20 mouse cellular contexts compared by ENCODE assay signal in the genomic region with DNA sequence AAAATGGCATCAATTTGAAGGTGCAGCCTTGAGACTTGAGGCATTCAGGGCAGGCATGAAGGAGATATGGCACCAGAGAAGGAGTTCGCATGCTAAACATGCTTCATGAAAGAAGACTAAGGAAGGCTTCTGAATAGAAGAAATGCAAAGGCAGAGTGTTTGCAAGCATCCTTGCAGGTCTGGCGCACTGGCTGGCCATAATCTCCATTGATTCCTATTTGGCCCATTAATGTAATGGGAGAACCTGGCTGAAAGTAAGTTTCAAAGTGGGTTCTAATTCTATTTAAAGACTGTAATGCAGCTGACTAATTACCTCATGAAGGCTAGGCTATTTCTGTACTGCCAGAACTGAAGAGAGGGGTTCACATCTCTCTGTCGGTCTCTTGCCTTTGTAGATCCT.
A peak's percentile ranks its signal among the peaks of the same experiment; 100 is the strongest.
DNase-seq lines count a peak whose midpoint lies in the region; ATAC-seq and TF ChIP-seq lines count a peak whose summit lies in the region.
"Had no signal": no experiment of that assay in that cellular context is flagged by ENCODE, and none has a peak within 500 bp of the region (broad histone marks: within the 10 kb centered on the region; RNA-seq: fewer than 3 reads in every experiment).

No protein-coding gene starts in this region.

- DNase-seq in forebrain, embryonic 14.5 days (ENCODE audit: low spot score) = peak; percentile 23
- DNase-seq in heart, adult 8-10 months (ENCODE audit: low spot score) = no peak
- DNase-seq in brain, embryonic 14.5 days (ENCODE audit: low read depth) = peak; percentile 55
- no peak for DNase-seq in embryo, embryonic 11 days
- DNase-seq: adrenal gland, adult 2 months; adrenal gland, postnatal 14 days; cerebellum, adult 11-12 months; cerebellum, adult 8-10 months; cerebellum, postnatal 10 days; cerebellum, postnatal 36 days; gastrocnemius, postnatal 10 days; gastrocnemius, postnatal 36 days; kidney, adult 2 months had no signal

- no peak for TF ChIP-seq POLR2A in brain, embryonic 14.5 days (IDR thresholded peaks at IDR 0.05; ENCODE audit: borderline replicate concordance, extremely low read depth, insufficient read depth, insufficient read length, poor library complexity, severe bottlenecking)

- no peaks in the 10 kb centered on the region for H3K9me3 ChIP-seq in forebrain, embryonic 14.5 days (replicated peaks; ENCODE audit: control insufficient read depth, low read length)
- no peaks in the 10 kb centered on the region for H3K9me3 ChIP-seq in forebrain, embryonic 16.5 days (ENCODE audit: control insufficient read depth, low read length)
- no peaks in the 10 kb centered on the region for H3K9me3 ChIP-seq in heart, embryonic 14.5 days (ENCODE audit: control insufficient read depth, low read length)
- H3K9me3 ChIP-seq: forebrain, embryonic 13.5 days; hindbrain, embryonic 12.5 days; hindbrain, embryonic 15.5 days had no signal

- H3K27ac ChIP-seq in forebrain, embryonic 14.5 days (ENCODE audit: low read depth, low read length) = no peak overlapping the region
- no peak overlapping the region for H3K27ac ChIP-seq in forebrain, embryonic 16.5 days (ENCODE audit: low read length)
- H3K27ac ChIP-seq in heart, embryonic 14.5 days (replicated peaks in 1 of 2; ENCODE audit: control insufficient read depth in 1 of 2, insufficient read depth in 1 of 2, low read depth in 2 of 2, low read length in 2 of 2) = peak overlapping the region; percentile 25 to 44; a peak in 1 of 4 replicates
- H3K27ac ChIP-seq: forebrain, embryonic 13.5 days; hindbrain, embryonic 12.5 days; hindbrain, embryonic 15.5 days had no signal

- no peaks in the 10 kb centered on the region for H3K36me3 ChIP-seq in forebrain, embryonic 14.5 days (ENCODE audit: control insufficient read depth, insufficient read depth, low read length)
- H3K36me3 ChIP-seq in forebrain, embryonic 16.5 days (ENCODE audit: control insufficient read depth, insufficient read depth) = no peaks in the 10 kb centered on the region
- H3K36me3 ChIP-seq in heart, embryonic 14.5 days (ENCODE audit: control insufficient read depth, insufficient read depth, low read length) = no peaks in the 10 kb centered on the region
- H3K36me3 ChIP-seq: hindbrain, embryonic 12.5 days; hindbrain, embryonic 15.5 days had no signal

- H3K4me2 ChIP-seq in forebrain, embryonic 14.5 days (ENCODE audit: low read length) = no peak overlapping the region
- H3K4me2 ChIP-seq in forebrain, embryonic 16.5 days (ENCODE audit: low read length) = no peak overlapping the region
- H3K4me2 ChIP-seq in heart, embryonic 14.5 days (ENCODE audit: low read length) = no peak overlapping the region
- H3K4me2 ChIP-seq: forebrain, embryonic 13.5 days; hindbrain, embryonic 12.5 days; hindbrain, embryonic 15.5 days had no signal

- 20% methylated on average over 3 of the region's 3 CpGs for WGBS in forebrain, embryonic 14.5 days
- WGBS in forebrain, embryonic 16.5 days = 19% methylated on average over 3 of the region's 3 CpGs
- WGBS in heart, embryonic 14.5 days = 66% methylated on average over 3 of the region's 3 CpGs

- no peak for TF ChIP-seq CTCF in brain, embryonic 14.5 days (IDR thresholded peaks at IDR 0.05; ENCODE audit: borderline replicate concordance, extremely low read depth, insufficient read depth, insufficient read length)

- H3K4me1 ChIP-seq in forebrain, embryonic 14.5 days (ENCODE audit: control insufficient read depth, insufficient read depth, low read length) = no peaks in the 10 kb centered on the region
- no peaks in the 10 kb centered on the region for H3K4me1 ChIP-seq in forebrain, embryonic 16.5 days (replicated peaks; ENCODE audit: control insufficient read depth, insufficient read depth, low read length)
- H3K4me1 ChIP-seq in heart, embryonic 14.5 days (ENCODE audit: control insufficient read depth in 2 of 2, insufficient read depth in 2 of 2, low read length in 2 of 2) = peaks cover 2 to 4% of the 10 kb centered on the region in 2 experiments; a peak in 1 of 4 replicates
- H3K4me1 ChIP-seq: hindbrain, embryonic 12.5 days; hindbrain, embryonic 15.5 days had no signal

- H3K9ac ChIP-seq in forebrain, embryonic 14.5 days (ENCODE audit: low read length) = no peak overlapping the region
- H3K9ac ChIP-seq in forebrain, embryonic 16.5 days (replicated peaks; ENCODE audit: low read depth, low read length) = no peak overlapping the region
- H3K9ac ChIP-seq in heart, embryonic 14.5 days (ENCODE audit: low read length) = no peak overlapping the region
- H3K9ac ChIP-seq: forebrain, embryonic 13.5 days; hindbrain, embryonic 12.5 days; hindbrain, embryonic 15.5 days had no signal

- H3K4me3 ChIP-seq in forebrain, embryonic 14.5 days (ENCODE audit: low read depth, low read length) = no peak overlapping the region
- no peak overlapping the region for H3K4me3 ChIP-seq in forebrain, embryonic 16.5 days (replicated peaks; ENCODE audit: low read length)
- H3K4me3 ChIP-seq in heart, embryonic 14.5 days (ENCODE audit: control insufficient read depth in 1 of 2, insufficient read depth in 1 of 2, low read depth in 1 of 2, low read length in 2 of 2) = no peak overlapping the region
- H3K4me3 ChIP-seq: forebrain, embryonic 13.5 days; hindbrain, embryonic 12.5 days; hindbrain, embryonic 15.5 days had no signal

- no peaks in the 10 kb centered on the region for H3K27me3 ChIP-seq in forebrain, embryonic 14.5 days (replicated peaks; ENCODE audit: control insufficient read depth, insufficient read depth, low read length)
- no peaks in the 10 kb centered on the region for H3K27me3 ChIP-seq in forebrain, embryonic 16.5 days (replicated peaks; ENCODE audit: control insufficient read depth, insufficient read depth, low read length)
- H3K27me3 ChIP-seq in heart, embryonic 14.5 days (ENCODE audit: control insufficient read depth, insufficient read depth, low read length) = no peaks in the 10 kb centered on the region
- H3K27me3 ChIP-seq: forebrain, embryonic 13.5 days; hindbrain, embryonic 12.5 days; hindbrain, embryonic 15.5 days had no signal

- ATAC-seq in forebrain, embryonic 14.5 days = peak; percentile 29; the same call in 1 of the 2 replicates
- no peak for ATAC-seq in forebrain, embryonic 16.5 days
- ATAC-seq in heart, embryonic 14.5 days (ENCODE audit: insufficient number of reproducible peaks, insufficient read depth, low FRiP score, low read depth) = no peak
- ATAC-seq: CD4-positive, CD25-positive, alpha-beta regulatory T cell, adult 4 months; forebrain, embryonic 13.5 days; intestine, postnatal 0 days had no signal

Comparison
In these comparisons a context has a peak if more than half of its experiments do, and no peak if none do; other contexts are left out.
1. DNase-seq: peak in forebrain, embryonic 14.5 days (single experiment) and brain, embryonic 14.5 days (single experiment); none in heart, adult 8-10 months (single experiment) and embryo, embryonic 11 days (single experiment).
2. H3K27ac ChIP-seq: peak in heart, embryonic 14.5 days (2 of 2); none in forebrain, embryonic 14.5 days (single experiment) and forebrain, embryonic 16.5 days (single experiment).